Mouse (Mus musculus): ENCODE measurements around the gene Pam. TPM values are rescaled to one million over a fixed set of nuclear protein-coding genes. Genes with fewer than 3 reads are reported as not detected.
"Not testable (repeated sequence)": the region's sequence is repeated elsewhere in the genome, so short reads cannot be mapped to it uniquely, and the experiment has no call there.

The Pam gene
- total RNA-seq, 2 experiments from 2014 or later, result 25.5 to 55.3 TPM

- no peak for ATAC-seq (replicated peaks; ENCODE audit: poor library complexity, severe bottlenecking)
These were observed 47.9 kb downstream of the Pam start for GRCm38 (mm10) chr1:98047284-98048217.

- ATAC-seq (replicated peaks; ENCODE audit: poor library complexity, severe bottlenecking), result no peak
These were observed 53.0 kb downstream of the Pam start for GRCm38 (mm10) chr1:98042425-98042824.

- ATAC-seq (replicated peaks; ENCODE audit: poor library complexity, severe bottlenecking), result no peak; the same call in 1 of the 2 replicates
These were observed 57.2 kb downstream of the Pam start for GRCm38 (mm10) chr1:98038252-98038651.

- 0 out of 2 replicates have a peak, but pooled peaks have one; percentile 12 for ATAC-seq (replicated peaks; ENCODE audit: poor library complexity, severe bottlenecking)
These were observed 59.7 kb downstream of the Pam start for GRCm38 (mm10) chr1:98035736-98036135.

- ATAC-seq (replicated peaks; ENCODE audit: poor library complexity, severe bottlenecking), result no peak
These were observed 63.6 kb downstream of the Pam start for GRCm38 (mm10) chr1:98031802-98032201.

- peak; percentile 59 for ATAC-seq (replicated peaks; ENCODE audit: poor library complexity, severe bottlenecking)
These were observed 66.4 kb downstream of the Pam start for GRCm38 (mm10) chr1:98029025-98029424.

- ATAC-seq (replicated peaks; ENCODE audit: poor library complexity, severe bottlenecking), result peak; percentile 55
These were observed 67.0 kb downstream of the Pam start for GRCm38 (mm10) chr1:98028468-98028867.

GRCm38 (mm10) chr1:98027959-98028358 lies 67.5 kb downstream of the Pam start:
- ATAC-seq (replicated peaks; ENCODE audit: poor library complexity, severe bottlenecking), result peak; percentile 76

GRCm38 (mm10) chr1:98025924-98026640 lies 69.4 kb downstream of the Pam start:
- ATAC-seq (replicated peaks; ENCODE audit: poor library complexity, severe bottlenecking), result no peak

GRCm38 (mm10) chr1:98023866-98024265 lies 71.6 kb downstream of the Pam start:
- no peak for ATAC-seq (replicated peaks; ENCODE audit: poor library complexity, severe bottlenecking)

GRCm38 (mm10) chr1:98018987-98019386 lies 76.5 kb downstream of the Pam start:
- ATAC-seq (replicated peaks; ENCODE audit: poor library complexity, severe bottlenecking), result no peak

GRCm38 (mm10) chr1:98016004-98016848 lies 79.2 kb downstream of the Pam start:
- ATAC-seq (replicated peaks; ENCODE audit: poor library complexity, severe bottlenecking), result no peak

GRCm38 (mm10) chr1:98015564-98015963 lies 79.9 kb downstream of the Pam start:
- no peak for ATAC-seq (replicated peaks; ENCODE audit: poor library complexity, severe bottlenecking)

- no peak for ATAC-seq (replicated peaks; ENCODE audit: poor library complexity, severe bottlenecking)
These were observed 92.7 kb downstream of the Pam start for GRCm38 (mm10) chr1:98002561-98003425.

- no peak for ATAC-seq (replicated peaks; ENCODE audit: poor library complexity, severe bottlenecking)
These were observed 96.0 kb downstream of the Pam start for GRCm38 (mm10) chr1:97999465-97999864.

GRCm38 (mm10) chr1:97998961-97999360 lies 96.5 kb downstream of the Pam start:
- not testable (repeated sequence) for ATAC-seq (replicated peaks; ENCODE audit: poor library complexity, severe bottlenecking)

- ATAC-seq (replicated peaks; ENCODE audit: poor library complexity, severe bottlenecking), result no peak
These were observed 98.4 kb downstream of the Pam start for GRCm38 (mm10) chr1:97997088-97997487.

- peak; percentile 48 for ATAC-seq (replicated peaks; ENCODE audit: poor library complexity, severe bottlenecking)
These were observed 103.5 kb downstream of the Pam start for GRCm38 (mm10) chr1:97991976-97992375.

GRCm38 (mm10) chr1:97983189-97983588 lies 112.3 kb downstream of the Pam start:
- ATAC-seq (replicated peaks; ENCODE audit: poor library complexity, severe bottlenecking), result no peak
